Mouse (Mus musculus) olfactory bulb, adult 2 months (tissue): ENCODE measurements at regions not wholly inside any gene's neighbourhood (a gene's known extent, or its start where the extent isn't known, plus 50 kb on each side); places are given as distances from the start of the nearest gene placed in this dataset.

ENCODE experiments used
- CTCF ChIP-seq: fragments of 200-500 bp; IDR thresholded peaks from 2 replicates; pipeline ENCODE4 v1.5.1; 2012; ENCODE audit warnings: low read depth, mild to moderate bottlenecking, low read length, moderate library complexity; ENCODE audit not compliant: insufficient read depth
- POLR2A ChIP-seq: fragments of 200-500 bp; IDR thresholded peaks from 2 replicates; pipeline ENCODE4 v1.6.1; 2012; ENCODE audit warnings: mild to moderate bottlenecking, low read depth, low read length, moderate library complexity; ENCODE audit not compliant: insufficient read depth

GRCm38 (mm10) chr14:37271015-37271933 lies 136.2 kb upstream of the Ghitm start:
- TF ChIP-seq POLR2A (no peak), CTCF (no peak)
